Mouse (Mus musculus): ENCODE results near the gene Btnl6. TPM values are rescaled to one million over a fixed set of nuclear protein-coding genes. Genes with fewer than 3 reads are reported as not detected.
"Not testable (repeated sequence)": the region's sequence is repeated elsewhere in the genome, so short reads cannot be mapped to it uniquely, and the experiment has no call there.

Gene Btnl6
- polyA plus RNA-seq, 1 experiment from 2014 or later: not detected

- ATAC-seq (replicated peaks): no peak
- Histone ChIP-seq H3K9ac (no peak overlapping the region), H3K4me2 (no peak overlapping the region), H3K4me1 (no peaks in the 10 kb centered on the region), H3K27ac (no peak overlapping the region), H3K27me3 (replicated peaks) (no peaks in the 10 kb centered on the region), H3K9me3 (no peaks in the 10 kb centered on the region), H3K4me3 (no peak overlapping the region), H3K36me3 (replicated peaks) (no peaks in the 10 kb centered on the region)
- WGBS: 98% methylated on average over 3 of the region's 3 CpGs
Measured at GRCm38 (mm10) chr17:34549156-34549555, 32.0 kb upstream of the Btnl6 start.

- H3K9ac ChIP-seq: no peak overlapping the region
- no peak overlapping the region for H3K27ac ChIP-seq
- ATAC-seq (replicated peaks): no peak
- no peak overlapping the region for H3K4me2 ChIP-seq
- no peaks in the 10 kb centered on the region for H3K9me3 ChIP-seq
- H3K4me3 ChIP-seq: no peak overlapping the region
- no peaks in the 10 kb centered on the region for H3K36me3 ChIP-seq (replicated peaks)
- no peaks in the 10 kb centered on the region for H3K27me3 ChIP-seq (replicated peaks)
- 93% methylated on average over 4 of the region's 4 CpGs for WGBS
- no peaks in the 10 kb centered on the region for H3K4me1 ChIP-seq
Measured at GRCm38 (mm10) chr17:34547601-34548000, 30.4 kb upstream of the Btnl6 start.

- H3K4me3 ChIP-seq: no peak overlapping the region
- no peak overlapping the region for H3K4me2 ChIP-seq
- ATAC-seq (replicated peaks): no peak
- no peaks in the 10 kb centered on the region for H3K36me3 ChIP-seq (replicated peaks)
- WGBS: 90% methylated on average over 1 of the region's 1 CpGs
- no peaks in the 10 kb centered on the region for H3K9me3 ChIP-seq
- H3K9ac ChIP-seq: no peak overlapping the region
- H3K27ac ChIP-seq: no peak overlapping the region
- no peaks in the 10 kb centered on the region for H3K4me1 ChIP-seq
- no peaks in the 10 kb centered on the region for H3K27me3 ChIP-seq (replicated peaks)
Measured at GRCm38 (mm10) chr17:34546797-34547196, 29.6 kb upstream of the Btnl6 start.

- H3K36me3 ChIP-seq (replicated peaks); H3K9me3 ChIP-seq; H3K4me2 ChIP-seq; H3K4me3 ChIP-seq; H3K27ac ChIP-seq; H3K4me1 ChIP-seq; H3K9ac ChIP-seq; H3K27me3 ChIP-seq (replicated peaks); ATAC-seq (replicated peaks): not testable (repeated sequence)
- 95% methylated on average over 13 of the region's 13 CpGs for WGBS
Measured at GRCm38 (mm10) chr17:34543567-34543966, 26.4 kb upstream of the Btnl6 start.

GRCm38 (mm10) chr17:34532671-34533070, 15.5 kb upstream of the Btnl6 start:
- 82% methylated on average over 3 of the region's 3 CpGs for WGBS
- Histone ChIP-seq H3K9ac (no peak overlapping the region), H3K27ac (no peak overlapping the region), H3K9me3 (no peaks in the 10 kb centered on the region), H3K4me3 (no peak overlapping the region), H3K36me3 (replicated peaks) (no peaks in the 10 kb centered on the region), H3K4me2 (no peak overlapping the region), H3K4me1 (no peaks in the 10 kb centered on the region), H3K27me3 (replicated peaks) (no peaks in the 10 kb centered on the region)
- ATAC-seq (replicated peaks): no peak

- H3K4me1 ChIP-seq: no peaks in the 10 kb centered on the region
- WGBS: 86% methylated on average over 1 of the region's 1 CpGs
- no peaks in the 10 kb centered on the region for H3K9me3 ChIP-seq
- H3K36me3 ChIP-seq (replicated peaks): no peaks in the 10 kb centered on the region
- no peak for ATAC-seq (replicated peaks)
- no peak overlapping the region for H3K9ac ChIP-seq
- H3K27ac ChIP-seq: no peak overlapping the region
- H3K4me2 ChIP-seq: no peak overlapping the region
- no peak overlapping the region for H3K4me3 ChIP-seq
- H3K27me3 ChIP-seq (replicated peaks): no peaks in the 10 kb centered on the region
Measured at GRCm38 (mm10) chr17:34519001-34519400, 1.8 kb upstream of the Btnl6 start.

GRCm38 (mm10) chr17:34518571-34518970, 1.4 kb upstream of the Btnl6 start:
- H3K36me3 ChIP-seq (replicated peaks); H3K27me3 ChIP-seq (replicated peaks); H3K9ac ChIP-seq; H3K27ac ChIP-seq; H3K4me1 ChIP-seq; ATAC-seq (replicated peaks); H3K4me2 ChIP-seq; H3K4me3 ChIP-seq; H3K9me3 ChIP-seq: not testable (repeated sequence)
- WGBS: 81% methylated on average over 3 of the region's 3 CpGs

GRCm38 (mm10) chr17:34517795-34518194, 643 bp upstream of the Btnl6 start:
- no peak overlapping the region for H3K4me3 ChIP-seq
- H3K4me1 ChIP-seq: no peaks in the 10 kb centered on the region
- no peak overlapping the region for H3K27ac ChIP-seq
- no peak overlapping the region for H3K9ac ChIP-seq
- no peaks in the 10 kb centered on the region for H3K36me3 ChIP-seq (replicated peaks)
- 93% methylated on average over 4 of the region's 4 CpGs for WGBS
- no peaks in the 10 kb centered on the region for H3K9me3 ChIP-seq
- no peak for ATAC-seq (replicated peaks)
- H3K27me3 ChIP-seq (replicated peaks): no peaks in the 10 kb centered on the region
- H3K4me2 ChIP-seq: no peak overlapping the region

GRCm38 (mm10) chr17:34516514-34516913, 638 bp downstream of the Btnl6 start:
- H3K9me3 ChIP-seq: no peaks in the 10 kb centered on the region
- H3K4me1 ChIP-seq: no peaks in the 10 kb centered on the region
- no peaks in the 10 kb centered on the region for H3K27me3 ChIP-seq (replicated peaks)
- no peaks in the 10 kb centered on the region for H3K36me3 ChIP-seq (replicated peaks)
- 83% methylated on average over 2 of the region's 2 CpGs for WGBS
- no peak overlapping the region for H3K4me3 ChIP-seq
- no peak overlapping the region for H3K4me2 ChIP-seq
- H3K27ac ChIP-seq: no peak overlapping the region
- ATAC-seq (replicated peaks): no peak
- no peak overlapping the region for H3K9ac ChIP-seq

GRCm38 (mm10) chr17:34511723-34512122, 5.4 kb downstream of the Btnl6 start:
- not testable (repeated sequence) for H3K9me3 ChIP-seq; H3K4me1 ChIP-seq; H3K9ac ChIP-seq; ATAC-seq (replicated peaks); H3K27ac ChIP-seq; H3K4me2 ChIP-seq; H3K4me3 ChIP-seq; H3K36me3 ChIP-seq (replicated peaks); H3K27me3 ChIP-seq (replicated peaks)
- 78% methylated on average over 1 of the region's 1 CpGs for WGBS

GRCm38 (mm10) chr17:34507591-34507990, 9.6 kb downstream of the Btnl6 start:
- no peaks in the 10 kb centered on the region for H3K27me3 ChIP-seq (replicated peaks)
- H3K9ac ChIP-seq: no peak overlapping the region
- H3K9me3 ChIP-seq: no peaks in the 10 kb centered on the region
- no peak overlapping the region for H3K4me3 ChIP-seq
- no peak overlapping the region for H3K4me2 ChIP-seq
- no peak for ATAC-seq (replicated peaks)
- no peaks in the 10 kb centered on the region for H3K36me3 ChIP-seq (replicated peaks)
- H3K4me1 ChIP-seq: no peaks in the 10 kb centered on the region
- no peak overlapping the region for H3K27ac ChIP-seq

- H3K27ac ChIP-seq: not testable (repeated sequence)
Measured at GRCm38 (mm10) chr17:34497726-34498125, 19.4 kb downstream of the Btnl6 start.

GRCm38 (mm10) chr17:34497319-34497718, 19.8 kb downstream of the Btnl6 start:
- H3K9ac ChIP-seq; H3K4me3 ChIP-seq; H3K4me1 ChIP-seq; H3K27me3 ChIP-seq (replicated peaks); H3K9me3 ChIP-seq; H3K36me3 ChIP-seq (replicated peaks); H3K27ac ChIP-seq; H3K4me2 ChIP-seq; ATAC-seq (replicated peaks): not testable (repeated sequence)
- 94% methylated on average over 3 of the region's 3 CpGs for WGBS

More at GRCm38 (mm10) chr17:34497726-34498125, 19.4 kb downstream of the Btnl6 start:
- H3K9me3 ChIP-seq; ATAC-seq (replicated peaks); H3K27me3 ChIP-seq (replicated peaks); H3K4me3 ChIP-seq; H3K9ac ChIP-seq; H3K4me2 ChIP-seq; H3K36me3 ChIP-seq (replicated peaks); H3K4me1 ChIP-seq: not testable (repeated sequence)
- 74% methylated on average over 4 of the region's 4 CpGs for WGBS

- ATAC-seq (replicated peaks): no peak
- Histone ChIP-seq H3K27me3 (replicated peaks) (no peaks in the 10 kb centered on the region), H3K9me3 (no peaks in the 10 kb centered on the region), H3K4me1 (no peaks in the 10 kb centered on the region), H3K4me3 (no peak overlapping the region), H3K9ac (no peak overlapping the region), H3K4me2 (no peak overlapping the region), H3K27ac (no peak overlapping the region), H3K36me3 (replicated peaks) (no peaks in the 10 kb centered on the region)
- WGBS: 93% methylated on average over 1 of the region's 2 CpGs
Measured at GRCm38 (mm10) chr17:34496539-34496938, 20.6 kb downstream of the Btnl6 start.
